Mouse (Mus musculus) kidney, adult 18-20 months (tissue): Measurements from ENCODE around the gene 6430628N08Rik.

ENCODE experiments used
- DNase-seq: peaks from one replicate; pipeline ENCODE4 v3.0.0; 2021

Gene 6430628N08Rik

GRCm38 (mm10) chr4:115940681-115941080, 50.2 kb downstream of the 6430628N08Rik start:
- no peak for DNase-seq

- DNase-seq: no peak
Measured at GRCm38 (mm10) chr4:115941242-115941820, 50.9 kb downstream of the 6430628N08Rik start.

- DNase-seq: no peak
Measured at GRCm38 (mm10) chr4:115943669-115944314, 53.3 kb downstream of the 6430628N08Rik start.
